Mouse (Mus musculus) lung, embryonic 14.5 days (tissue): ENCODE data around the gene Tie1. TPM values are rescaled to one million over a fixed set of nuclear protein-coding genes. Genes with fewer than 3 reads are reported as not detected.
"Not testable (repeated sequence)": the region's sequence is repeated elsewhere in the genome, so short reads cannot be mapped to it uniquely, and the experiment has no call there.

Experiments
- ATAC-seq: fragments of 200-750 bp; cut with Nextera tagmentation; 2 replicates; pipeline ENCODE4 v1.8.0; 2017; ENCODE audit warnings: mild to moderate bottlenecking, moderate TSS enrichment, moderate library complexity; ENCODE audit not compliant: insufficient read depth
- DNase-seq: peaks from one replicate; pipeline ENCODE4 v3.0.0-alpha.2; 2015
- H3K27ac ChIP-seq: fragments of 300-500 bp; sonication (generic); 2 replicates; pipeline ENCODE4 v1.5.1; 2014; ENCODE audit warnings: low read depth, mild to moderate bottlenecking, moderate library complexity
- H3K27me3 ChIP-seq: fragments of 300-500 bp; sonication (generic); 2 replicates; pipeline ENCODE4 v1.6.1; 2014; ENCODE audit warnings: low read length, control low read depth; ENCODE audit not compliant: insufficient read depth
- H3K36me3 ChIP-seq: fragments of 300-500 bp; sonication (generic); 2 replicates; pipeline ENCODE4 v1.6.1; 2014; ENCODE audit warnings: control low read depth; ENCODE audit not compliant: insufficient read depth
- H3K4me1 ChIP-seq: fragments of 300-500 bp; sonication (generic); 2 replicates; pipeline ENCODE4 v1.6.1; 2014; ENCODE audit warnings: antibody characterized with exemption, control low read depth; ENCODE audit not compliant: insufficient read depth
- H3K4me2 ChIP-seq: fragments of 300-500 bp; sonication (generic); 2 replicates; pipeline ENCODE4 v1.6.1; 2014; ENCODE audit warnings: mild to moderate bottlenecking
- H3K4me3 ChIP-seq: fragments of 300-500 bp; sonication (generic); 2 replicates; pipeline ENCODE4 v1.5.1; 2014; ENCODE audit warnings: low read depth, low read length
- H3K9ac ChIP-seq: fragments of 300-500 bp; sonication (generic); 2 replicates; pipeline ENCODE4 v1.6.1; 2014
- H3K9me3 ChIP-seq: fragments of 300-500 bp; sonication (generic); 2 replicates; pipeline ENCODE4 v1.6.1; 2016; ENCODE audit warnings: low read depth, low read length, control low read depth
- CTCF ChIP-seq: IDR thresholded peaks from 2 replicates; pipeline ENCODE4 v1.5.1; 2016; ENCODE audit warnings: antibody characterized with exemption, low read depth
- WGBS: fragments of 180-500 bp; shearing (Covaris S2); extraction: QIAGEN DNeasy Blood & Tissue Kit; methylation state at CpG from one replicate; pipeline ENCODE4 v1.1.7; 2014; 5-methylcytosine and 5-hydroxymethylcytosine counted together
- polyA plus RNA-seq: library from polyadenylated mRNA; unstranded; fragments of >200 nt; fragmentation: Nextera tagmentation; extraction: Ambion mirVana; gene quantifications from 2 replicates; pipeline ENCODE4 v1.2.1, GENCODE M21; 2014

Gene Tie1
- polyA plus RNA-seq, 1 experiment from 2014 or later: 54.2 TPM

- ATAC-seq: no peak
Observed at GRCm38 (mm10) chr4:118516699-118517496, 27.0 kb upstream of the Tie1 start.

GRCm38 (mm10) chr4:118509050-118509449 lies 19.2 kb upstream of the Tie1 start:
- ATAC-seq (no peak), DNase-seq (no peak)
- Histone ChIP-seq H3K27me3 (no peaks in the 10 kb centered on the region), H3K4me3 (no peak overlapping the region), H3K9ac (no peak overlapping the region), H3K27ac (no peak overlapping the region), H3K9me3 (no peaks in the 10 kb centered on the region), H3K36me3 (no peaks in the 10 kb centered on the region), H3K4me2 (no peak overlapping the region), H3K4me1 (no peaks in the 10 kb centered on the region)
- TF ChIP-seq CTCF: no peak
- 16% methylated on average over 6 of the region's 6 CpGs for WGBS

More at GRCm38 (mm10) chr4:118516699-118517496, 27.0 kb upstream of the Tie1 start:
- Histone ChIP-seq H3K36me3 (no peaks in the 10 kb centered on the region), H3K4me3 (no peak overlapping the region), H3K27ac (no peak overlapping the region), H3K4me1 (no peaks in the 10 kb centered on the region), H3K9ac (no peak overlapping the region), H3K27me3 (peaks cover 4% of the 10 kb centered on the region; the same call in 1 of the 2 replicates), H3K9me3 (no peaks in the 10 kb centered on the region), H3K4me2 (0 out of 2 replicates have a peak overlapping the region, but pooled peaks have one; percentile 7)
- 5% methylated on average over 20 of the region's 20 CpGs for WGBS
- TF ChIP-seq CTCF: no peak
- DNase-seq: no peak

- not testable (repeated sequence) for H3K27ac ChIP-seq, DNase-seq, H3K9me3 ChIP-seq, H3K9ac ChIP-seq, H3K27me3 ChIP-seq, H3K4me2 ChIP-seq, H3K4me1 ChIP-seq, ATAC-seq, H3K36me3 ChIP-seq, H3K4me3 ChIP-seq
- 100% methylated on average over 1 of the region's 1 CpGs for WGBS
Observed at GRCm38 (mm10) chr4:118507171-118507570, 17.3 kb upstream of the Tie1 start.

GRCm38 (mm10) chr4:118505551-118505950 lies 15.7 kb upstream of the Tie1 start:
- ATAC-seq (no peak), DNase-seq (no peak)
- no peaks in the 10 kb centered on the region for H3K9me3 ChIP-seq
- no peaks in the 10 kb centered on the region for H3K4me1 ChIP-seq
- no peak overlapping the region for H3K9ac ChIP-seq
- no peak overlapping the region for H3K27ac ChIP-seq
- 22% methylated on average over 3 of the region's 3 CpGs for WGBS
- no peaks in the 10 kb centered on the region for H3K27me3 ChIP-seq
- H3K4me2 ChIP-seq: no peak overlapping the region
- no peaks in the 10 kb centered on the region for H3K36me3 ChIP-seq
- no peak overlapping the region for H3K4me3 ChIP-seq
- no peak for TF ChIP-seq CTCF

GRCm38 (mm10) chr4:118500792-118501191 lies 10.9 kb upstream of the Tie1 start:
- Histone ChIP-seq H3K9ac (no peak overlapping the region), H3K9me3 (no peaks in the 10 kb centered on the region), H3K4me1 (no peaks in the 10 kb centered on the region), H3K27me3 (no peaks in the 10 kb centered on the region), H3K4me3 (no peak overlapping the region), H3K27ac (no peak overlapping the region), H3K4me2 (no peak overlapping the region), H3K36me3 (no peaks in the 10 kb centered on the region)
- ATAC-seq (no peak), DNase-seq (no peak)
- 63% methylated on average over 9 of the region's 9 CpGs for WGBS
- no peak for TF ChIP-seq CTCF

GRCm38 (mm10) chr4:118500171-118500724 lies 10.4 kb upstream of the Tie1 start:
- Histone ChIP-seq H3K36me3 (no peaks in the 10 kb centered on the region), H3K4me3 (no peak overlapping the region), H3K9me3 (no peaks in the 10 kb centered on the region), H3K4me1 (no peaks in the 10 kb centered on the region), H3K27me3 (no peaks in the 10 kb centered on the region), H3K4me2 (no peak overlapping the region), H3K9ac (no peak overlapping the region), H3K27ac (no peak overlapping the region)
- 40% methylated on average over 6 of the region's 6 CpGs for WGBS
- no peak for TF ChIP-seq CTCF
- ATAC-seq: no peak
- no peak for DNase-seq

GRCm38 (mm10) chr4:118490461-118490860 lies 600 bp upstream of the Tie1 start:
- ATAC-seq: no peak
- TF ChIP-seq CTCF: no peak

More at GRCm38 (mm10) chr4:118490461-118490860, 600 bp upstream of the Tie1 start:
- 75% methylated on average over 10 of the region's 10 CpGs for WGBS
- no peak for DNase-seq
- H3K4me3 ChIP-seq: no peak overlapping the region
- H3K4me2 ChIP-seq: no peak overlapping the region
- H3K27me3 ChIP-seq: no peaks in the 10 kb centered on the region
- no peaks in the 10 kb centered on the region for H3K4me1 ChIP-seq
- H3K9me3 ChIP-seq: no peaks in the 10 kb centered on the region
- H3K9ac ChIP-seq: no peak overlapping the region
- no peaks in the 10 kb centered on the region for H3K36me3 ChIP-seq
- no peak overlapping the region for H3K27ac ChIP-seq
